Mouse (Mus musculus): ENCODE results near the gene Vwa1.

DNA sequence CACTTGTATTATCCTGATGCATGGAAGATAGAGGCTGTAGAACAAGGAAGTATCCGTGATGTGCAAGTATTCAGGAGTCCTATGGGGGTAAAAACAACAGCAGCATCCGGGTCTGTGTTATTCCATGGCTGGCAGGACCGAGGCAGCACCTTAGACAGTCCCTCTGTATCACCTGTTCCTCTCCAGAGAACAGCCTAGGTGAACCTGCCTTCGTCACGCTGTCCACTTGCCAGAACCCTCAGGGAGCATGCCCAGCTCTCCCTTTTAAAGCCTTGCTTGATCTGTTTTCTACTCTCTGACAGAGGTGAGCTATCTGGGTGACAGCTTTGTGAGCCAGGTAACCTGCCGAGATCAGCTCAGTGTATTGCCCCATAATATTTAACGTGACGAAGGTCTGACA, 30.0 kb downstream of the Vwa1 start:
- TF ChIP-seq CTCF (IDR thresholded peaks at IDR 0.05; ENCODE audit: low read depth, low read length), result no peak
- no peak for TF ChIP-seq GATA2 (IDR thresholded peaks at IDR 0.05; ENCODE audit: borderline replicate concordance, low read depth, low read length)

Data from G1E (cell line).